Mouse (Mus musculus): ENCODE results near the gene Ep300. TPM values are rescaled to one million over a fixed set of nuclear protein-coding genes. Genes with fewer than 3 reads are reported as not detected.

Ep300 gene
- polyA plus RNA-seq, 1 experiment from 2014 or later, result 18.0 TPM

DNA sequence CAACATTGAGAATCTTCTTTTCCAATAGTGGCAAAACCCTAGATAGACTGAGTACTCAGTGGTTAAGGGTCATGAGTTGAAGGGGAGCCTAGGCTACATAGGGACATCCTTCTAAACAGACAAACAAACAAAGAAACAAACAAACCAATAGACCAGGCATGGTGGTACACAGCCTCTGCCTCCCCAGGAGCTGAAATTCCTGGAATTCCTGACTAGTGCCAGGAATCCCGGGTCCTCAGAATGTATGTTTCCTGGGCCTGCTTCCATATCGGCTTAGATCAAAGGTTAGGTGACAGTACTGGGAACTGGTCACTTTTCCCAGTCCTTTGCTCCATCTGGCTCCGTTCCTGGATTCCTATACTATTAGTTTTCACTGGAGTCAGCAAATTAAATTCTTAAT, 23.6 kb upstream of the Ep300 start:
- WGBS, result 74% methylated on average over 3 of the region's 3 CpGs
- H3K9ac ChIP-seq (replicated peaks; ENCODE audit: low read depth, low read length), result no peak overlapping the region
- H3K27ac ChIP-seq (ENCODE audit: low read length), result no peak overlapping the region
- H3K4me1 ChIP-seq (replicated peaks; ENCODE audit: control insufficient read depth, insufficient read depth, low read length), result no peaks in the 10 kb centered on the region
- no peak for ATAC-seq
- H3K4me2 ChIP-seq (ENCODE audit: low read length), result no peak overlapping the region
- H3K36me3 ChIP-seq (ENCODE audit: control insufficient read depth, insufficient read depth), result no peaks in the 10 kb centered on the region
- H3K9me3 ChIP-seq (ENCODE audit: control insufficient read depth, low read length), result no peaks in the 10 kb centered on the region
- no peaks in the 10 kb centered on the region for H3K27me3 ChIP-seq (replicated peaks; ENCODE audit: control insufficient read depth, insufficient read depth, low read length)
- H3K4me3 ChIP-seq (replicated peaks; ENCODE audit: low read length), result no peak overlapping the region

- H3K9me3 ChIP-seq (ENCODE audit: control insufficient read depth, low read length), result no peaks in the 10 kb centered on the region
- no peaks in the 10 kb centered on the region for H3K4me1 ChIP-seq (replicated peaks; ENCODE audit: control insufficient read depth, insufficient read depth, low read length)
- 84% methylated on average over 9 of the region's 9 CpGs for WGBS
- H3K36me3 ChIP-seq (ENCODE audit: control insufficient read depth, insufficient read depth), result no peaks in the 10 kb centered on the region
- no peak overlapping the region for H3K4me2 ChIP-seq (ENCODE audit: low read length)
- ATAC-seq, result no peak
- H3K4me3 ChIP-seq (replicated peaks; ENCODE audit: low read length), result no peak overlapping the region
- no peaks in the 10 kb centered on the region for H3K27me3 ChIP-seq (replicated peaks; ENCODE audit: control insufficient read depth, insufficient read depth, low read length)
- H3K9ac ChIP-seq (replicated peaks; ENCODE audit: low read depth, low read length), result no peak overlapping the region
- no peak overlapping the region for H3K27ac ChIP-seq (ENCODE audit: low read length)
These were observed 23.2 kb upstream of the Ep300 start for GRCm38 (mm10) chr15:81561996-81562395.

DNA sequence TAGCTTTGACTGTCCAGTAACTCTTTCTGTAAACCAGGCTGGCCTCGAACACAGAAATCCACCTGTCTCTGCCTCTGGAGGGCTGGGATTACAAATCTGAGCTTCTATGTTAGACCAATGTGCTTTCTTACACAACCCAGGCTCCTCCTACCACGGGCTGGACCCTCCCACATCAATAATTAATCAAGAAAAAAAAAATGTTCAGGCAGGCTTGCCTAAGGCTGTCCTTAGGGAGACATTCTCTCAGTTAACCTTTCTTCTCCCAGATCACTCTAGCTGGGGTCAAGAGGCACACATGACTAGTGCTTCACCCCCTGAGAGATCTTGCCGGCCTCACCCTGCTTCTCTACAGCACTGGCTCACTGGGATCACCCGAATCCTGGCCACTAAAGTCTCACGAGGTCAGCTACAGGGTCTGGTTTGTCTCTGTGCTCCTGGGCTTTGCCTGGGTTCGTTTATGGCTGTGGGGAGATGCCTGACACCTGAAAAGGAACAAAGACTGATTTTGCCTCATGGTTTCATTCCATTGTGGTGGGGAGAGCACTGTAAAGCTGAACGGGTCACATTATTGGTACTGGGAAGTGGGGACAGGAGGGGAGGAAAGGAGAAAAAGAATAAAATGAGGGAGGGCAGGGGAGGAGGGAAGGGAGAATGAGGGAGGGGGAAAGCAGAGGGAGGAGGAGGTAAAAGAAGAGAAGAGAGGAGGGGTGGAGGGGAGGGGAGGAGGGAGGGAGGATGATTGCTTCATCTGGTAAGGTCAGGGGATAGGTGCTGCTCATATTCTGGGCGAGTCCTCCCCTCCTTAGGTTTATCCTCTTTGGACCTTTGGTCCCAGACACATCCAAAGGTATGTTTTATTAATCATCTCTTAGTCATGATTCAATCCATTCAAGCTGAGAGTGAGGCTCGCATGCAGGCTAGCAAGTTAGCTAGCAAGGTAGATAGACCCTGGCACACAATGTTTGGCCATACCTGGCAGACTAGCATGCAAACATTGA, 22.4 kb upstream of the Ep300 start:
- Histone ChIP-seq H3K4me2 (ENCODE audit: low read length) (no peak overlapping the region), H3K27ac (ENCODE audit: low read length) (no peak overlapping the region), H3K9ac (replicated peaks; ENCODE audit: low read depth, low read length) (no peak overlapping the region), H3K4me1 (replicated peaks; ENCODE audit: control insufficient read depth, insufficient read depth, low read length) (no peaks in the 10 kb centered on the region), H3K36me3 (ENCODE audit: control insufficient read depth, insufficient read depth) (no peaks in the 10 kb centered on the region), H3K27me3 (replicated peaks; ENCODE audit: control insufficient read depth, insufficient read depth, low read length) (no peaks in the 10 kb centered on the region), H3K4me3 (replicated peaks; ENCODE audit: low read length) (no peak overlapping the region), H3K9me3 (ENCODE audit: control insufficient read depth, low read length) (no peaks in the 10 kb centered on the region)
- WGBS, result 49% methylated on average over 9 of the region's 9 CpGs
- no peak for ATAC-seq

- 29% methylated on average over 2 of the region's 2 CpGs for WGBS
- H3K4me2 ChIP-seq (ENCODE audit: low read length), result no peak overlapping the region
These were observed 17.1 kb upstream of the Ep300 start for GRCm38 (mm10) chr15:81568093-81568492.

DNA sequence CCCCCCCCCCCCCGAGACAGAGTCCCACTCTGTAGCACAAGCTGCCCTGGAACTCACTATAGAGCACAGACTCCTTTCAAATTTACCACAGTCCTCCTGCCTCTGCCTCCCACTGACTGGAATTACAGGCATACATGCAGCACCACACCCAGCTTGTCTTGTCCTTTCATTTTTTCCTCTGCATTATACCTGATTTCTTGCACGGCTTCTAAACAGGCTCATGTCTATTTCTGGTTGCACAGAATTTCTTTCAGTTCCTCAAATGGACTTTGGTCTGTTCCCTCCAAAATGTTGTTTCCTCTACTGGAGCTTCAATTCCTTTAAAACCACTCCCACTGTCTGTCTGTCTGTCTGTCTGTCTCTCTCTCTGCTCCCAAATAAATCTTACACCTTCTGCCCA, 16.6 kb upstream of the Ep300 start:
- H3K36me3 ChIP-seq (ENCODE audit: control insufficient read depth, insufficient read depth), result no peaks in the 10 kb centered on the region
- WGBS, result 73% methylated on average over 1 of the region's 2 CpGs
- H3K4me3 ChIP-seq (replicated peaks; ENCODE audit: low read length), result no peak overlapping the region
- ATAC-seq, result no peak
- no peaks in the 10 kb centered on the region for H3K27me3 ChIP-seq (replicated peaks; ENCODE audit: control insufficient read depth, insufficient read depth, low read length)
- no peaks in the 10 kb centered on the region for H3K9me3 ChIP-seq (ENCODE audit: control insufficient read depth, low read length)
- no peak overlapping the region for H3K4me2 ChIP-seq (ENCODE audit: low read length)
- H3K9ac ChIP-seq (replicated peaks; ENCODE audit: low read depth, low read length), result no peak overlapping the region
- no peak overlapping the region for H3K27ac ChIP-seq (ENCODE audit: low read length)
- no peaks in the 10 kb centered on the region for H3K4me1 ChIP-seq (replicated peaks; ENCODE audit: control insufficient read depth, insufficient read depth, low read length)

More at GRCm38 (mm10) chr15:81568093-81568492, 17.1 kb upstream of the Ep300 start:
- Histone ChIP-seq H3K4me3 (replicated peaks; ENCODE audit: low read length) (no peak overlapping the region), H3K27me3 (replicated peaks; ENCODE audit: control insufficient read depth, insufficient read depth, low read length) (no peaks in the 10 kb centered on the region), H3K36me3 (ENCODE audit: control insufficient read depth, insufficient read depth) (no peaks in the 10 kb centered on the region), H3K9ac (replicated peaks; ENCODE audit: low read depth, low read length) (no peak overlapping the region), H3K4me1 (replicated peaks; ENCODE audit: control insufficient read depth, insufficient read depth, low read length) (no peaks in the 10 kb centered on the region), H3K27ac (ENCODE audit: low read length) (no peak overlapping the region), H3K9me3 (ENCODE audit: control insufficient read depth, low read length) (no peaks in the 10 kb centered on the region)
- no peak for ATAC-seq

GRCm38 (mm10) chr15:81576961-81577360, 8.2 kb upstream of the Ep300 start:
- Histone ChIP-seq H3K27ac (ENCODE audit: low read length) (no peak overlapping the region), H3K4me1 (replicated peaks; ENCODE audit: control insufficient read depth, insufficient read depth, low read length) (no peaks in the 10 kb centered on the region), H3K4me3 (replicated peaks; ENCODE audit: low read length) (no peak overlapping the region), H3K27me3 (replicated peaks; ENCODE audit: control insufficient read depth, insufficient read depth, low read length) (no peaks in the 10 kb centered on the region), H3K36me3 (ENCODE audit: control insufficient read depth, insufficient read depth) (no peaks in the 10 kb centered on the region), H3K4me2 (ENCODE audit: low read length) (no peak overlapping the region), H3K9me3 (ENCODE audit: control insufficient read depth, low read length) (no peaks in the 10 kb centered on the region), H3K9ac (replicated peaks; ENCODE audit: low read depth, low read length) (no peak overlapping the region)
- ATAC-seq, result peak; percentile 84
- 3% methylated on average over 3 of the region's 3 CpGs for WGBS

GRCm38 (mm10) chr15:81577743-81578165, 7.4 kb upstream of the Ep300 start:
- Histone ChIP-seq H3K27ac (ENCODE audit: low read length) (no peak overlapping the region), H3K4me3 (replicated peaks; ENCODE audit: low read length) (no peak overlapping the region), H3K4me2 (ENCODE audit: low read length) (no peak overlapping the region), H3K36me3 (ENCODE audit: control insufficient read depth, insufficient read depth) (no peaks in the 10 kb centered on the region), H3K27me3 (replicated peaks; ENCODE audit: control insufficient read depth, insufficient read depth, low read length) (no peaks in the 10 kb centered on the region), H3K4me1 (replicated peaks; ENCODE audit: control insufficient read depth, insufficient read depth, low read length) (no peaks in the 10 kb centered on the region), H3K9ac (replicated peaks; ENCODE audit: low read depth, low read length) (no peak overlapping the region), H3K9me3 (ENCODE audit: control insufficient read depth, low read length) (no peaks in the 10 kb centered on the region)
- 95% methylated on average over 7 of the region's 7 CpGs for WGBS
- ATAC-seq, result no peak

GRCm38 (mm10) chr15:81584466-81584865, 685 bp upstream of the Ep300 start:
- H3K27ac ChIP-seq (ENCODE audit: low read length), result peak overlapping the region; percentile 56
- H3K9me3 ChIP-seq (ENCODE audit: control insufficient read depth, low read length), result no peaks in the 10 kb centered on the region
- peak overlapping the region; percentile 54 for H3K4me2 ChIP-seq (ENCODE audit: low read length)
- H3K27me3 ChIP-seq (replicated peaks; ENCODE audit: control insufficient read depth, insufficient read depth, low read length), result no peaks in the 10 kb centered on the region
- no peaks in the 10 kb centered on the region for H3K36me3 ChIP-seq (ENCODE audit: control insufficient read depth, insufficient read depth)
- WGBS, result 14% methylated on average over 3 of the region's 3 CpGs
- peak overlapping the region; percentile 57 for H3K9ac ChIP-seq (replicated peaks; ENCODE audit: low read depth, low read length)
- peaks cover 17% of the 10 kb centered on the region for H3K4me1 ChIP-seq (replicated peaks; ENCODE audit: control insufficient read depth, insufficient read depth, low read length)
- H3K4me3 ChIP-seq (replicated peaks; ENCODE audit: low read length), result peak overlapping the region; percentile 62
- no peak for ATAC-seq

DNA sequence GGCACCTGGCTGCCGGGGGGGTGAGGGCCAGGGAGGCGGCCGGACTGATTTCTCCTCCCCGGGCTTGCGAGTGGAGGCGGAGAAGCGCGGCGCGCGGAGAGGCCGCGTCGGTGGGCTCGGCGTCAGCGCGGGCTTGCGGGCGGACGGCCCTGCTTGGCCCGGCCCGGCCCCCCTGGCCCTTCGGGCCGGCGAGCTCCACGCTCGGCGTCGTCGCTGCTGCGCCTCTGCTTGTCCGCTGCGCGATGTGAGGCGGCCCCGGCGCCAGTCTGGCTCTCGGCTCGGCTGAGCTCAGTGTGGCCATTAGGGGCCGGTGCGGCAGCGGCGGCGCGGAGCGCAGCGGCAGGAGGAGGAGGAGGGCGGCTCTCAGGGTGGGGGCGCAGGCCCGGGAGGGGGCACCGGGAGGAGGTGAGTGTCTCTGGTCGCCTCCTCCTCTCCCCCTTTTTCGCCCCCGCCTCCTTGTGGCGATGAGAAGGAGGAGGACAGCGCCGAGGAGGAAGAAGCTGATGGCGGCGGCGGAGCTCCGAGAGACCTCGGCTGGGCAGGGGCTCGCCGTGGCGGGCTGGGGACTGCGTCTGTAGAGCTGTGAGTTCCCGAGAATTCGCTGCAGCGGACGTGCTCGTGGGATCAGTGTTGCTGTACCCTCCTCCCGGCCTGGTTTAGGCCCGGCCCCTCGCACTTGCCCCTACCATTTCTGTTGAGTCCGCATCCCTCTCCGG, 753 bp downstream of the Ep300 start:
- Histone ChIP-seq H3K27me3 (replicated peaks; ENCODE audit: control insufficient read depth, insufficient read depth, low read length) (no peaks in the 10 kb centered on the region), H3K36me3 (ENCODE audit: control insufficient read depth, insufficient read depth) (no peaks in the 10 kb centered on the region), H3K27ac (ENCODE audit: low read length) (peak overlapping the region; percentile 100), H3K4me3 (replicated peaks; ENCODE audit: low read length) (peak overlapping the region; percentile 62), H3K9me3 (ENCODE audit: control insufficient read depth, low read length) (no peaks in the 10 kb centered on the region), H3K4me1 (replicated peaks; ENCODE audit: control insufficient read depth, insufficient read depth, low read length) (peaks cover 21% of the 10 kb centered on the region), H3K4me2 (ENCODE audit: low read length) (peak overlapping the region; percentile 62), H3K9ac (replicated peaks; ENCODE audit: low read depth, low read length) (peak overlapping the region; percentile 100)
- ATAC-seq, result peak; percentile 67
- under 1% methylated on average over 68 of the region's 77 CpGs for WGBS
